Mouse (Mus musculus) brown adipose tissue, adult 24 weeks (tissue): ENCODE measurements around the gene Wnk3. TPM values are rescaled to one million over a fixed set of nuclear protein-coding genes. Genes with fewer than 3 reads are reported as not detected.
"Not testable (repeated sequence)": the region's sequence is repeated elsewhere in the genome, so short reads cannot be mapped to it uniquely, and the experiment has no call there.

Source experiments
- H3K27ac ChIP-seq: fragments of 200-500 bp; replicated peaks from 2 replicates; pipeline ENCODE4 v1.5.1; 2012; ENCODE audit warnings: low read depth, mild to moderate bottlenecking, low read length
- H3K4me1 ChIP-seq: fragments of 200-500 bp; 2 replicates; pipeline ENCODE4 v1.6.1; 2012; ENCODE audit warnings: low read length, mixed read lengths; ENCODE audit not compliant: control insufficient read depth, insufficient read depth, insufficient read length
- H3K4me3 ChIP-seq: fragments of 200-500 bp; 2 replicates; pipeline ENCODE4 v1.5.1; 2012; ENCODE audit warnings: low read depth, mild to moderate bottlenecking, low read length, moderate library complexity; ENCODE audit not compliant: insufficient read depth
- polyA plus RNA-seq: library from polyadenylated mRNA; stranded (reverse); fragments of >200 nt; gene quantifications from 2 replicates; pipeline ENCODE4 v1.2.4, GENCODE M21; 2012; ENCODE audit not compliant: missing spikeins, insufficient read depth, insufficient read length

Wnk3 gene
- polyA plus RNA-seq = not detected in 2 replicates

DNA sequence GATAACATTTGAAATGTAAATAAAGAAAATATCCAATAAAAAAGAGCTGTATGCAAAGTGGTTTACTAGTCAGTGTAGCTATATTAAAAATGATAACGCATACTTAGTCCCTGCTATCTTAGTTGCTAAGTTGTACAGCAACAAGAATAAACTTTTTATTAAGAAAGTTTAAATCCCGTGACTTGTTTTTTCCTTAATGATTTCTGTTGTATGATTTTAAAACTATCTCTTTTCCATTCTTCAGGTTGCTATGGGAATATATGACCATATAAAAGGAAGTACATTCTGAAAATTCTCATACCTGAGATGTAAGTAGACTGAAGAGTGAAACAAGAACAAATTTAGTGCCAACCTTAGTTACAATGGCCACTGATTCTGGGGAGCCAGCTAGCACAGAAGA lies at the start of gene Wnk3:
Wnk3 (plus strand) TSS at position 301 of the 400 bp plus-strand sequence.
- Histone ChIP-seq H3K27ac (no peak within 1 kb of the TSS), H3K4me1 (no peaks in the 10 kb centered on the region), H3K4me3 (no peak within 1 kb of the TSS)

GRCm38 (mm10) chrX:151158414-151158813 lies 39.5 kb upstream of the Wnk3 start:
- no peak overlapping the region for H3K27ac ChIP-seq
- no peaks in the 10 kb centered on the region for H3K4me1 ChIP-seq
- H3K4me3 ChIP-seq = no peak overlapping the region

DNA sequence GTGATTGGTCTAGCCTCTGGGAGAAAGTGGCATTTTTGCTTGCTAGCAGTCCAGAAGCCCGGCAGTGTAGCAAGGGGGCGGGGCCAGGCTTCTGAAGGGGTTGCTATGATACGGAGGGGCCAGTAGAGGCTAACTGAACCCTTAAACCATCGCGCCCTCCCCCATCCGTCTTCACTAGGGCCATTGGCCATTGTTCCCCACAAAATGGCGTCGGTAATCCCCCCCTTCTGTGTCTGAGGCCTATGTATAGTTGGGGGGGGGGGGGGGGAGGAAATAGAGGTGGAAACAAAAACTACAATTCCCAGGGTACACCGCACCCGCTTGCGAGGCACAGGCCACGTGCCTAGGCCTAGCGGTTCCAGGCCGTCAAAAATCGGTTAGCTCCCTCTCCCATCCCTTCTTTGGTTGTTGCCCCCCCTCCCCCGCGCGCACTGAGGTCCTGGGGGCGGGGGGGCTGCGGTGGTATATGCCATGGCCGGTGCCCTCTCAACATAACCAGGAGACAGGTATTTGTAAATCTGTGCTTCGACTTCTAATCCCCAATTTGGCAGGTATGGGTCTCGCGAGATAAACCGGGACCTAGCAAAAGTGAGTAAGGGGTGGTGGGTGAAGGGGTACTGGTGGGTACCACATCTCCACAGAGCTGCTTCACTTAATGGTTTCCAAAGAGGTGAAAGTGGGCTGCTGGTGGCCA lies 29.3 kb upstream of the Wnk3 start:
- Histone ChIP-seq H3K4me1 (no peaks in the 10 kb centered on the region; the same call in 1 of the 2 replicates), H3K27ac (no peak overlapping the region), H3K4me3 (peak overlapping the region; percentile 30; the same call in 1 of the 2 replicates)

GRCm38 (mm10) chrX:151169261-151169961 lies 28.5 kb upstream of the Wnk3 start:
- no peak overlapping the region for H3K27ac ChIP-seq

GRCm38 (mm10) chrX:151173134-151173533 lies 24.7 kb upstream of the Wnk3 start:
- H3K4me1 ChIP-seq, H3K27ac ChIP-seq, H3K4me3 ChIP-seq: not testable (repeated sequence)

More at GRCm38 (mm10) chrX:151169261-151169961, 28.5 kb upstream of the Wnk3 start:
- H3K4me1 ChIP-seq = no peaks in the 10 kb centered on the region; the same call in 1 of the 2 replicates
- peak overlapping the region; percentile 44 for H3K4me3 ChIP-seq

- H3K27ac ChIP-seq = no peak overlapping the region
These were observed 100.5 kb downstream of the Wnk3 start for GRCm38 (mm10) chrX:151298329-151298728.

DNA sequence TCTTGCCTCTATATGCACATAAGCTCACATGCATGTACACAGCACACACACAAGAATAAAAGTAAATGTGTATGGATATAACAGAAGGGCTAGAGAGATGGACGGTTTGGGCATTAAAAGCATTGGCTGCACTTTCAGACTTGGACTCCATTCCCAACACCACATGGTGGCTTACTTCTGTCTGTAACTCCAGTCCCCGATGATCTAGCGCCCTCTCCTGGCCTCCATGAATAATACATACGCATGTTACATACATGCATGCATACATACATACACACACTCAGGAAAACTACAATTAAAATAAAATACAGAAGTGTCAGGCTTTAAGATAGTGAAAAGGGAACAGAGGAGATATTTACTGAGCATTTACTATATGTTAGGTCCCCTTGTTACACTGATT lies 115.9 kb downstream of the Wnk3 start:
- no peak overlapping the region for H3K4me3 ChIP-seq
- H3K27ac ChIP-seq = no peak overlapping the region
- H3K4me1 ChIP-seq = no peaks in the 10 kb centered on the region

More at GRCm38 (mm10) chrX:151298329-151298728, 100.5 kb downstream of the Wnk3 start:
- Histone ChIP-seq H3K4me3 (no peak overlapping the region), H3K4me1 (no peaks in the 10 kb centered on the region)

GRCm38 (mm10) chrX:151333615-151334014 lies 135.7 kb downstream of the Wnk3 start:
- H3K4me1 ChIP-seq = no peaks in the 10 kb centered on the region
- H3K4me3 ChIP-seq = no peak overlapping the region
- no peak overlapping the region for H3K27ac ChIP-seq

DNA sequence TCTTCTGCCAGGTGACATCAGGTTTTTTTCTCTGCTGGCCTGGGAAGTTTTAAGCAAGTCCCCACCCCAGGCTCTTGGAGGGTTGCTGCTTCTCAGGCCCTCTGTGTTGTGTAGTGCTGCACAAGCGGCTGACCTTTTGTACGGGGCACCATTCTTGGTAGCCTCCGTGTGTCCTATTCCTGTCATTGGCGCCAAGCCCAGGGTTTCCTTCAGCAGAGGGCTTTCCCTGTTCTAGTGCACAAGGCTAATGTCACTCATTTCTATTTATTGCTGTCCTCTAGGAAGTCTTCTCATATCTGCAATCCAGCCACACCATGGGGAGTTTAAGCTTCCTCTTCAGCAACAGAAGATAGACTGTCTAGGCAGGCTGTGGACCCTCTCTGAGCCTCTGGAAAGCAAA lies 139.9 kb downstream of the Wnk3 start:
- Histone ChIP-seq H3K27ac (no peak overlapping the region), H3K4me1 (no peaks in the 10 kb centered on the region), H3K4me3 (no peak overlapping the region)

DNA sequence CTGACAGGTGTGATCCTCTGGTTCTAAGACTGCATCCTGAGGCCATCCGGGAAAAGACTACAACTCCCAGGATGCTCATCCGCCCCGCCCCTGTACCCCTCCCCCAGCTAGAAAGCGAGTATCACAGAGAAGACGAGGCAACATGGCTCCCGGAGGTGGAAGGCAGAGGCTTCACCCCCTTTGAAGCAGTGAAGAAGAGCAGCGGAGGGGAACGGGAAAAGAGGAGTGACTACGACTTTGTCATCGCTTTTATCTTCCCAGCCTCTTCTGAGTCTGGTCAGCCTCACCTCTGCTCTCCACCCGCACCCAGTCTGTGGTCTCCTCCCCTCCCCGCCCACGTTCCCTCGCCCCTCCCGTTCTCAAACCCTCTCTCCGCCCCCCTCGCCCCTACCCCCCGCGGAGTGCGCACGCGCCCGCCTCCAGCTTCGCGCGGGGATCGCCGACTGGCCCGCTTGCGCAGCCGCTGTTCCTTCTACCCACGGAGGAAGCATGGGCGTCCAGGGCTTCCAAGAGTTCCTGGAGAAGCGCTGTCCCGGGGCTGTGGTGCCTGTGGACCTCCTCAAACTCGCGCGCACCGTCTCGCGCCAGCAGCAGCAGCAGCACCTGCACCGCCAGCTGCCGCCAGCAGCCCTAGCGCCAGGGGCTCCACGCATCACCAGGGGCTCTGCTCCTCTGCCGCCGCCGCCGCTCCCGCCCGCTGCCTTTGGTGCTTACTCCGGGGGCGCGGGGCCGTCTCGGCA lies 146.1 kb downstream of the Wnk3 start, which contains the start of gene Fam120c:
Fam120c (plus strand) TSS at position 415 of the 740 bp plus-strand sequence.
- Histone ChIP-seq H3K27ac (peak within 1 kb of the TSS; percentile 98), H3K4me3 (peak within 1 kb of the TSS; percentile 98), H3K4me1 (no peaks in the 10 kb centered on the region)

DNA sequence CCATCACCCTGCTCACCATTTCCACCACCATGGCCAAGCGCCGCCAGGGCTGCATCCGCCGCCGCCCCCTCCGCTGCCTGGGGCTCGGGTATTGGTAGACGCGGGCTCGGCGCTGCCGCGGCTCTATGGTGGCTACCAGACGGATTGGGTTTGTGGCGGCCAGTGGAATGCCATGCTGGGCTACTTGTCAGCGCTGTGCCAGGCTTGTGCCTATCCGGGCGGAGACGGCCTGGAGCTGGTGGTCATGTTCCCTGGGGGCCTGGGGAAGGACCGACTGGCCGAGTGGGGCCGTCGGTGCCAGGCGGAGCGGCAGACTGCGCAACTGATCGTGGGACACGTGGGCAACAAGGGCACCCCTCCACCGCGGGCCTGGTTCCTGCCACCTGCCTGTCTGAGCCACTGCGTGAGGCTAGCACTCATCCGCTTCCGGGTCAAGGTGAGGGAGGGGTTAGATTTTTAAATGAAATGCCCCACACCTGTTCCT lies 146.7 kb downstream of the Wnk3 start:
- peak overlapping the region; percentile 89 for H3K4me3 ChIP-seq
- H3K4me1 ChIP-seq = no peaks in the 10 kb centered on the region
- H3K27ac ChIP-seq = peak overlapping the region; percentile 51

DNA sequence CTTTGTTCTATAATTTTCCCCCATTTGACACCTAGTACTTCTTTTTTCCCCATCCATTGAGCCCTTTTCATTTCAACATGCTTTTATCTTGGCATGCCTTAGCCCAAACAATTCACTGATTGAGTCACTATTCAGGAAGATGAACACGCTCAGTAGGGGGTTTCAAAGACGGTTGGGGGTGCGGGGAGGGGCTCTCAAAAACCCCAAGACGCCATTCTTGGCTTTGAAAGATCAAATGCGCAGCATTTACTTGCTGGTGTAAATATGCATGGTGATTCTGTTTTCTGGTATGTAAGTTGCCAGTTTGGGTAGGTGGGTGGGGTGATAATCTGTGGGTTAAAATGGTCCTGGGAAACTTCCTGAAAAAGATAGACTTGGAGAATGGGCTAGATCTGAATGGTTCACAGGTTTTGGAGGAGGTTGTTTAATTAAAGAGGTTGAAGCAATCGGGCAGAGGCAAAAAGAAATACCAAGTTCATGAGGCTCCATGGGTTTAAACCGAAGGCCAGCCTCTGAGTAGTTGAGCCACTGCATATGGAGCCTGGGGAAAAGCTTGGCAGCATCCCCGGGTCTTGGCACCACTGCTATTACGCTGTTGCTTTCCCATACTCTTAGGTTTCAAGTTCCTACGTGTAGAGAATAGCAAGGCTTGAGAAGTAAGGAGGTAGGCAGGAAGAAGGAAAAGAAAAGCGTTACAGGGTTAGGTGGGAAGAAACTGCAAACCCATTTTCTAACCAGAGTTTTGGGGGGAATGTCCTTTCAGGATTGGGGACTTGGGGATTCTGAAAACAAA lies 147.7 kb downstream of the Wnk3 start:
- peak overlapping the region; percentile 14; the same call in 1 of the 2 replicates for H3K4me3 ChIP-seq

GRCm38 (mm10) chrX:151347278-151347677 lies 149.4 kb downstream of the Wnk3 start:
- Histone ChIP-seq H3K4me1 (no peaks in the 10 kb centered on the region), H3K27ac (no peak overlapping the region), H3K4me3 (no peak overlapping the region)

More for the DNA sequence above, 147.7 kb downstream of the Wnk3 start:
- Histone ChIP-seq H3K27ac (no peak overlapping the region), H3K4me1 (no peaks in the 10 kb centered on the region)

- H3K27ac ChIP-seq = no peak overlapping the region
- no peaks in the 10 kb centered on the region for H3K4me1 ChIP-seq
- no peak overlapping the region for H3K4me3 ChIP-seq
These were observed 151.4 kb downstream of the Wnk3 start for GRCm38 (mm10) chrX:151349322-151349721.
